Mouse (Mus musculus): ENCODE measurements around the gene Fam83b.

- TF ChIP-seq POLR2A (IDR thresholded peaks at IDR 0.05; ENCODE audit: control insufficient read depth in 1 of 2, insufficient read depth in 1 of 2, low read depth in 1 of 2, low read length in 2 of 2, poor library complexity in 1 of 2) (no peak), EP300 (IDR thresholded peaks at IDR 0.05; ENCODE audit: low read depth in 1 of 2, low read length in 2 of 2) (no peak), CTCF (IDR thresholded peaks at IDR 0.05 in 2 of 3, conservative IDR thresholded peaks at IDR 0.05 in 1 of 3; ENCODE audit: control insufficient read depth in 1 of 3, insufficient read depth in 1 of 3, low read depth in 2 of 3, low read length in 3 of 3, poor library complexity in 1 of 3, severe bottlenecking in 1 of 3) (no peak)
Measured at GRCm38 (mm10) chr9:76562794-76563193, 4.1 kb downstream of the Fam83b start.

All from MEL (cell line).